Mouse (Mus musculus) limb, embryonic 14.5 days (tissue): Measurements from ENCODE around the gene Akr1b10. TPM values are rescaled to one million over a fixed set of nuclear protein-coding genes. Genes with fewer than 3 reads are reported as not detected.
"Not testable (repeated sequence)": the region's sequence is repeated elsewhere in the genome, so short reads cannot be mapped to it uniquely, and the experiment has no call there.

Experiments
- ATAC-seq: fragments of 200-750 bp; cut with Nextera tagmentation; 2 replicates; pipeline ENCODE4 v1.8.0; 2017; ENCODE audit warnings: low read depth, moderate number of reproducible peaks, moderate TSS enrichment; ENCODE audit not compliant: low FRiP score
- DNase-seq: peaks from one replicate; pipeline ENCODE4 v3.0.0-alpha.2; 2015; ENCODE audit warnings: low spot score
- H3K27ac ChIP-seq: fragments of 300-500 bp; sonication (generic); replicated peaks from 2 replicates; pipeline ENCODE4 v1.5.1; 2014; ENCODE audit warnings: low read depth, mild to moderate bottlenecking, low read length, moderate library complexity, mixed read lengths
- H3K27me3 ChIP-seq: fragments of 300-500 bp; sonication (generic); 2 replicates; pipeline ENCODE4 v1.6.1; 2014; ENCODE audit warnings: low read length, mixed read lengths; ENCODE audit not compliant: control insufficient read depth, insufficient read depth
- H3K36me3 ChIP-seq: fragments of 300-500 bp; sonication (generic); 2 replicates; pipeline ENCODE4 v1.6.1; 2014; ENCODE audit warnings: mild to moderate bottlenecking, low read length, moderate library complexity, mixed read lengths; ENCODE audit not compliant: control insufficient read depth, insufficient read depth
- H3K4me1 ChIP-seq: fragments of 300-500 bp; sonication (generic); 2 replicates; pipeline ENCODE4 v1.6.1; 2014; ENCODE audit warnings: antibody characterized with exemption, low read length, mixed read lengths; ENCODE audit not compliant: control insufficient read depth, insufficient read depth
- H3K4me2 ChIP-seq: fragments of 300-500 bp; sonication (generic); replicated peaks from 2 replicates; pipeline ENCODE4 v1.6.1; 2014; ENCODE audit warnings: low read depth, mild to moderate bottlenecking, low read length, moderate library complexity; ENCODE audit not compliant: severe bottlenecking
- H3K4me3 ChIP-seq: fragments of 300-500 bp; sonication (generic); replicated peaks from 2 replicates; pipeline ENCODE4 v1.5.1; 2014; ENCODE audit warnings: low read length
- H3K9ac ChIP-seq: fragments of 300-500 bp; sonication (generic); 2 replicates; pipeline ENCODE4 v1.6.1; 2014; ENCODE audit warnings: mild to moderate bottlenecking, low read depth, low read length, moderate library complexity; ENCODE audit not compliant: severe bottlenecking
- H3K9me3 ChIP-seq: fragments of 300-500 bp; sonication (generic); 2 replicates; pipeline ENCODE4 v1.6.1; 2016; ENCODE audit warnings: low read length; ENCODE audit not compliant: control insufficient read depth
- POLR2A ChIP-seq: fragments of 200-500 bp; IDR thresholded peaks from 2 replicates; pipeline ENCODE4 v1.8.0; 2012; ENCODE audit warnings: inconsistent platforms, mild to moderate bottlenecking, moderate library complexity, borderline replicate concordance; ENCODE audit not compliant: insufficient read depth, insufficient read length; ENCODE audit errors: extremely low read depth
- WGBS: fragments of 180-500 bp; shearing (Covaris S2); extraction: QIAGEN DNeasy Blood & Tissue Kit; methylation state at CpG from one replicate; pipeline ENCODE4 v1.1.7; 2014; 5-methylcytosine and 5-hydroxymethylcytosine counted together
- polyA plus RNA-seq, 2 experiments: library from polyadenylated mRNA; depleted of rRNA in 1 of 2; stranded (reverse) in 1 of 2; unstranded in 1 of 2; fragments of >200 nt; fragmentation: Nextera tagmentation in 1 of 2; extraction: Ambion mirVana in 1 of 2; gene quantifications; 2 replicates each; pipeline versions ENCODE4 v1.2.1 to v1.2.3; 2012 to 2014

Akr1b10 gene
- polyA plus RNA-seq, 2 experiments, result 10.2 to 10.4 TPM

- no peak for TF ChIP-seq POLR2A
- ATAC-seq (no peak), DNase-seq (no peak)
- no peaks in the 10 kb centered on the region for H3K9me3 ChIP-seq
- 79% methylated on average over 6 of the region's 6 CpGs for WGBS
- no peaks in the 10 kb centered on the region for H3K27me3 ChIP-seq
- H3K9ac ChIP-seq, result no peak overlapping the region
- H3K4me2 ChIP-seq, result no peak overlapping the region
- H3K27ac ChIP-seq, result no peak overlapping the region
- H3K4me3 ChIP-seq, result no peak overlapping the region
- peaks cover 4% of the 10 kb centered on the region for H3K4me1 ChIP-seq
- no peaks in the 10 kb centered on the region for H3K36me3 ChIP-seq
These were observed 40.6 kb upstream of the Akr1b10 start for GRCm38 (mm10) chr6:34343426-34343825.

DNA sequence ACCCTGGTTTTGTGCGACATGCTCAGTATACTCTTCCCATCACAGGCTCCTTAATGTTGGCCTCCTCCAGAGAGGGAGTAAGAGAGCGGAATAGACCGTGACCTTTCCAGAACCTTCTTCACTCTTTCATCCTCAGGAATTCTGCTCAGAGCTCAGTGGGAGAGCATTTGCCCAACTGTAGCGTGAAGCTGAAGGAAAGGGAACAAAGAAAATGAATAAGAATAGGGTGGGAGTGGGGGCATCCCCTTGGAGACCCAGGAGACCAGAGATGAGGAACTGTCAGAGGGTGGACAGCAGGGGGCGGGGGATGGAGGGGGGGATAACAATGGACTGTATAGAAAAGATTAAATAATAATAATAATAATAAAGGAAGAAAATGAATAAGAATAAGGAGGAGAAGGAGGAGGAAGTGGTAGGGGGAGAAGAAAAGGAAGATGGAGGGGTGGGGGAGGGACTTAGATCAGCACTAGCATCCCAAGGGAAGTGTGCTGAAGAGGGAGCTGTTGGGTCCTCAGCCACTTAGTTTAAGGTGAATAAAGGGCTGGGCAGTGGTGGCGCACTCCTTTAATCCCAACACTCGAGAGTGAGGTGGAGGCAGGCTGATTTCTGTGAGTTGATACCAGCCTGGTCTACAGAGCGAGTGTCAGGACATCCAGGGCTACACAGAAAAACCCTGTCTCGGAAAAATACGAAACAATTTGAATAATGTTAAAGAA is 39.7 kb upstream of the Akr1b10 start:
- Histone ChIP-seq H3K9me3 (no peaks in the 10 kb centered on the region), H3K4me3 (no peak overlapping the region), H3K4me2 (no peak overlapping the region), H3K36me3 (no peaks in the 10 kb centered on the region), H3K4me1 (peaks cover 4% of the 10 kb centered on the region), H3K27me3 (no peaks in the 10 kb centered on the region), H3K9ac (no peak overlapping the region), H3K27ac (no peak overlapping the region)
- DNase-seq, result no peak
- 72% methylated on average over 10 of the region's 10 CpGs for WGBS
- no peak for TF ChIP-seq POLR2A
- ATAC-seq, result no peak

DNA sequence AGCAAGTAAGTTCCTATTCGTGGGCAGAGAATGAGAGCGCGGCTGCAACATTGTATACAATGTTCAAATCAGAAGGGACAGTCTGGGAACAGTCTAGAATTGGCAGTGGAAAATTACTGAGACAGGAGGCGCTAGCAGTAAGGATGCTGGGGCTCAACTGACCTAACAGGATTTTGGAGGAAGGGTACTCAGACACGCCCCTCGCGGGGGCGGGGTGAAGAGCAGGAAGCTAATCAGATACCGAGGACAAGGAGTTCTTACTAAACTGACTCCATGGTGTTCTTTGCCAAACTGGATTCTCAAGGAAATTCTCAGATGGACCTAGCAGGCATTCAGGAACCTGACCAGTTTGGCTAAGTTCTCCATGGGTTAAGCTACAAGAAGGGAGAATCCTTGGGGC is 39.1 kb upstream of the Akr1b10 start:
- no peak overlapping the region for H3K27ac ChIP-seq
- H3K4me3 ChIP-seq, result no peak overlapping the region
- 22% methylated on average over 9 of the region's 9 CpGs for WGBS
- H3K36me3 ChIP-seq, result no peaks in the 10 kb centered on the region
- H3K9ac ChIP-seq, result no peak overlapping the region
- no peaks in the 10 kb centered on the region for H3K27me3 ChIP-seq
- no peak for TF ChIP-seq POLR2A
- DNase-seq, result no peak
- no peak overlapping the region for H3K4me2 ChIP-seq
- no peaks in the 10 kb centered on the region for H3K9me3 ChIP-seq
- no peak for ATAC-seq
- H3K4me1 ChIP-seq, result peaks cover 4% of the 10 kb centered on the region

GRCm38 (mm10) chr6:34346096-34346898 is 37.7 kb upstream of the Akr1b10 start:
- Histone ChIP-seq H3K9ac (no peak overlapping the region), H3K36me3 (no peaks in the 10 kb centered on the region), H3K27ac (no peak overlapping the region), H3K4me3 (no peak overlapping the region), H3K9me3 (no peaks in the 10 kb centered on the region), H3K4me2 (no peak overlapping the region), H3K4me1 (peaks cover 4% of the 10 kb centered on the region), H3K27me3 (no peaks in the 10 kb centered on the region)
- TF ChIP-seq POLR2A, result no peak
- DNase-seq (peak; percentile 71), ATAC-seq (peak; percentile 70; the same call in 1 of the 2 replicates)
- 46% methylated on average over 14 of the region's 14 CpGs for WGBS

- TF ChIP-seq POLR2A, result no peak
- Histone ChIP-seq H3K9me3 (no peaks in the 10 kb centered on the region), H3K27ac (no peak overlapping the region), H3K4me1 (peaks cover 16% of the 10 kb centered on the region), H3K4me2 (no peak overlapping the region), H3K27me3 (no peaks in the 10 kb centered on the region), H3K36me3 (no peaks in the 10 kb centered on the region), H3K9ac (no peak overlapping the region), H3K4me3 (no peak overlapping the region)
- WGBS, result 81% methylated on average over 12 of the region's 12 CpGs
- no peak for DNase-seq
- ATAC-seq, result no peak
These were observed 33.9 kb upstream of the Akr1b10 start for GRCm38 (mm10) chr6:34350037-34350699.

GRCm38 (mm10) chr6:34351481-34351880 is 32.5 kb upstream of the Akr1b10 start:
- WGBS, result 34% methylated on average over 8 of the region's 10 CpGs
- H3K4me1 ChIP-seq, result peaks cover 13% of the 10 kb centered on the region
- ATAC-seq, result not testable (repeated sequence)

More at GRCm38 (mm10) chr6:34351481-34351880, 32.5 kb upstream of the Akr1b10 start:
- not testable (repeated sequence) for H3K27ac ChIP-seq, DNase-seq, H3K9ac ChIP-seq, H3K9me3 ChIP-seq, H3K4me3 ChIP-seq, H3K27me3 ChIP-seq, H3K4me2 ChIP-seq, H3K36me3 ChIP-seq
